Comparison of ENCODE assay signal across 10 mouse cellular contexts in genomic region chr19:34194132-34194745, GRCm38 (mm10). TPM values are rescaled to one million over a fixed set of nuclear protein-coding genes. Genes with fewer than 3 reads are reported as not detected.
DNase-seq lines count a peak whose midpoint lies in the region; ATAC-seq and TF ChIP-seq lines count a peak whose summit lies in the region.
"Had no signal": no experiment of that assay in that cellular context is flagged by ENCODE, and none has a peak within 500 bp of the region (broad histone marks: within the 10 kb centered on the region; RNA-seq: fewer than 3 reads in every experiment).

No protein-coding gene starts in this region.

- H3K9me3 ChIP-seq in limb, embryonic 11.5 days (ENCODE audit: control insufficient read depth, low read length) = no peaks in the 10 kb centered on the region
- no peaks in the 10 kb centered on the region for H3K9me3 ChIP-seq in midbrain, postnatal 0 days (ENCODE audit: low read length)

- no peak for ATAC-seq in limb, embryonic 11.5 days (ENCODE audit: insufficient number of reproducible peaks, low FRiP score, low TSS enrichment, low read depth)
- no peak for ATAC-seq in midbrain, postnatal 0 days (ENCODE audit: low FRiP score)

- peak overlapping the region; percentile 30; the same call in 1 of the 2 replicates for H3K27ac ChIP-seq in cortical plate, adult 2 months (ENCODE audit: insufficient read depth, low read length)
- no peak overlapping the region for H3K27ac ChIP-seq in limb, embryonic 11.5 days (replicated peaks; ENCODE audit: low read depth, low read length)
- H3K27ac ChIP-seq in midbrain, postnatal 0 days (ENCODE audit: low read depth, low read length) = no peak overlapping the region

- no peak overlapping the region for H3K9ac ChIP-seq in limb, embryonic 11.5 days (ENCODE audit: low read length)
- no peak overlapping the region for H3K9ac ChIP-seq in midbrain, postnatal 0 days (replicated peaks; ENCODE audit: low read length, poor library complexity, severe bottlenecking)

- no peak for TF ChIP-seq POLR2A in cortical plate, adult 2 months (IDR thresholded peaks at IDR 0.05; ENCODE audit: extremely low read depth, insufficient read depth, low read length)

- intact Hi-C loops in heart, postnatal 10 days (cut with DNase I) = no loop called here

- H3K27me3 ChIP-seq in limb, embryonic 11.5 days (ENCODE audit: control insufficient read depth, insufficient read depth, low read length) = no peaks in the 10 kb centered on the region
- H3K27me3 ChIP-seq in midbrain, postnatal 0 days (ENCODE audit: insufficient read depth, low read length) = no peaks in the 10 kb centered on the region

- WGBS in limb, embryonic 11.5 days = 68% methylated on average over 6 of the region's 6 CpGs
- WGBS in midbrain, postnatal 0 days = 77% methylated on average over 6 of the region's 6 CpGs

- peaks cover 5% of the 10 kb centered on the region; the same call in 1 of the 2 replicates for H3K4me1 ChIP-seq in cortical plate, adult 2 months (ENCODE audit: control insufficient read depth, insufficient read depth, low read length)
- peaks cover 15% of the 10 kb centered on the region; the same call in 1 of the 2 replicates for H3K4me1 ChIP-seq in limb, embryonic 11.5 days (ENCODE audit: control insufficient read depth, insufficient read depth, low read length)
- no peaks in the 10 kb centered on the region for H3K4me1 ChIP-seq in midbrain, postnatal 0 days (ENCODE audit: insufficient read depth, low read length)

- peak overlapping the region; percentile 56 for H3K4me3 ChIP-seq in cortical plate, adult 2 months (ENCODE audit: insufficient read depth, low read length)
- no peak overlapping the region for H3K4me3 ChIP-seq in limb, embryonic 11.5 days (ENCODE audit: low read depth, low read length)
- H3K4me3 ChIP-seq in midbrain, postnatal 0 days (ENCODE audit: low read depth, low read length) = peak overlapping the region; percentile 82

- DNase-seq in layer of hippocampus, adult 9-11 months = peak; percentile 36
- DNase-seq in layer of hippocampus, postnatal 25 days (ENCODE audit: extremely low spot score in 1 of 2, low spot score in 1 of 2) = no peak
- no peak for DNase-seq in limb, embryonic 11.5 days (ENCODE audit: low spot score)
- DNase-seq in midbrain, postnatal 0 days (ENCODE audit: low spot score) = no peak
- no peak for DNase-seq in gastrocnemius, postnatal 4 days (ENCODE audit: low spot score in 2 of 2)
- DNase-seq in heart, postnatal 10 days = no peak
- no peak for DNase-seq in cerebellum, adult 11-12 months
- DNase-seq: lung, postnatal 4 days had no signal

- no peaks in the 10 kb centered on the region for H3K36me3 ChIP-seq in limb, embryonic 11.5 days (ENCODE audit: control insufficient read depth, insufficient read depth, low read length)
- no peaks in the 10 kb centered on the region for H3K36me3 ChIP-seq in midbrain, postnatal 0 days (ENCODE audit: insufficient read depth, low read length)

- TF ChIP-seq CTCF in cortical plate, adult 2 months (IDR thresholded peaks at IDR 0.05; ENCODE audit: extremely low read depth, insufficient read depth, low read length) = no peak
- TF ChIP-seq CTCF in midbrain, postnatal 0 days (IDR thresholded peaks at IDR 0.05) = no peak

- H3K4me2 ChIP-seq in limb, embryonic 11.5 days (ENCODE audit: low read depth, severe bottlenecking) = 0 out of 2 replicates have a peak overlapping the region, but pooled peaks have one; percentile 87
- peak overlapping the region; percentile 87 for H3K4me2 ChIP-seq in midbrain, postnatal 0 days (ENCODE audit: low read depth, low read length, poor library complexity, severe bottlenecking)

RNA-seq across cellular contexts. Expression of gene Stambpl1, which starts 2.2 kb away (rescaled TPM):
- total RNA-seq in layer of hippocampus, postnatal 25 days (2021) = 10 to 100 TPM; 20.6 to 22.2 TPM
- 16.4 TPM in 2 replicates for polyA plus RNA-seq in cortical plate, adult 2 months (2012; rRNA removed)
- polyA plus RNA-seq in limb, embryonic 11.5 days (2014; fragmentation: Nextera tagmentation; extraction: Ambion mirVana) = 11.9 and 12.0 TPM in 2 replicates
- 25.5 and 31.4 TPM in 2 replicates for total RNA-seq in midbrain, postnatal 0 days (2014; rRNA removed)
- polyA plus RNA-seq in midbrain, postnatal 0 days (2015; fragmentation: Nextera tagmentation; extraction: Ambion mirVana) = 19.3 and 22.2 TPM in 2 replicates
- 1 to 10 TPM; 3.9 to 4.4 TPM for total RNA-seq in gastrocnemius, postnatal 4 days (2021)
- total RNA-seq in heart, postnatal 10 days (2021) = 1 to 10 TPM; 4.9 to 6.9 TPM

RNA-seq across cellular contexts. Expression of gene Ankrd22, which starts 28.4 kb away (rescaled TPM):
- under 1 TPM; 0.26 to 0.27 TPM for total RNA-seq in layer of hippocampus, postnatal 25 days (2021)
- polyA plus RNA-seq in cortical plate, adult 2 months (2012; rRNA removed) = 0.04 and 0.57 TPM in 2 replicates
- 0.16 TPM in 1 of 2 replicates, not detected in the other for polyA plus RNA-seq in limb, embryonic 11.5 days (2014; fragmentation: Nextera tagmentation; extraction: Ambion mirVana)
- not detected in 2 replicates for total RNA-seq in midbrain, postnatal 0 days (2014; rRNA removed)
- polyA plus RNA-seq in midbrain, postnatal 0 days (2015; fragmentation: Nextera tagmentation; extraction: Ambion mirVana) = not detected in 2 replicates
- not detected for total RNA-seq in gastrocnemius, postnatal 4 days (2021)
- total RNA-seq in heart, postnatal 10 days (2021) = not detected
- polyA plus RNA-seq: forebrain, embryonic 11.5 days had no signal
